Mouse (Mus musculus) ES-Bruce4 (cell line): ENCODE results near the gene Rnf121.

Source experiments
- CTCF ChIP-seq: IDR thresholded peaks from one replicate; pipeline ENCODE4 v1.8.1; 2011; ENCODE audit warnings: low read depth, low read length
- EP300 ChIP-seq: IDR thresholded peaks from 2 replicates; pipeline ENCODE4 v1.6.1; 2011; ENCODE audit warnings: low read depth, low read length; ENCODE audit not compliant: insufficient read depth

- no peak for TF ChIP-seq CTCF
- TF ChIP-seq EP300: no peak
Measured at GRCm38 (mm10) chr7:102103555-102103954, 38.3 kb upstream of the Rnf121 start.
